ENCODE assay signal across 11 mouse cellular contexts in genomic region chr11:120182396-120183030, GRCm38 (mm10). TPM values are rescaled to one million over a fixed set of nuclear protein-coding genes. Genes with fewer than 3 reads are reported as not detected.
A peak's percentile ranks its signal among the peaks of the same experiment; 100 is the strongest.
DNase-seq lines count a peak whose midpoint lies in the region; ATAC-seq lines count a peak whose summit lies in the region.
"Had no signal": no experiment of that assay in that cellular context is flagged by ENCODE, and none has a peak within 500 bp of the region (broad histone marks: within the 10 kb centered on the region; RNA-seq: fewer than 3 reads in every experiment).

No protein-coding gene starts in this region.

- DNase-seq in gastrocnemius, postnatal 25 days, result peak; percentile 47
- DNase-seq in gastrocnemius, postnatal 10 days, result no peak
- DNase-seq in testis, postnatal 10 days (ENCODE audit: low spot score), result peak; percentile 70
- no peak for DNase-seq in testis, postnatal 14 days (ENCODE audit: low spot score)
- peak; percentile 81 for DNase-seq in kidney, postnatal 10 days
- DNase-seq in yolk sac, embryonic 10.5 days (ENCODE audit: low spot score), result peak; percentile 45
- DNase-seq in cerebellum, postnatal 4 days (ENCODE audit: low spot score in 2 of 2), result no peak
- DNase-seq: forebrain, postnatal 0 days; right cerebral cortex, postnatal 25 days; thymus, postnatal 14 days had no signal

- ATAC-seq in erythroid progenitor cell, adult 5-6 weeks (replicated peaks; ENCODE audit: low FRiP score, poor library complexity, severe bottlenecking), result no peak
- ATAC-seq: forebrain, postnatal 0 days had no signal

RNA-seq across cellular contexts. Expression of gene Slc38a10, which starts 31.4 kb away (rescaled TPM):
- 10 to 100 TPM; 43.8 to 57.6 TPM for total RNA-seq in gastrocnemius, postnatal 25 days (2021)
- total RNA-seq in gastrocnemius, postnatal 10 days (2021), result 10 to 100 TPM; 66.0 to 82.7 TPM
- 14.8 and 17.2 TPM in 2 replicates for total RNA-seq in erythroid progenitor cell, adult 5-6 weeks (2015; ENCODE audit: low replicate concordance)
- total RNA-seq in erythroid progenitor cell, adult 5-6 weeks (2017; ENCODE audit: low replicate concordance), result 17.1 and 46.0 TPM in 2 replicates

RNA-seq across cellular contexts. Expression of gene Bahcc1, which starts 50.2 kb away (rescaled TPM):
- 1 to 10 TPM; 3.2 to 4.7 TPM for total RNA-seq in gastrocnemius, postnatal 25 days (2021)
- total RNA-seq in gastrocnemius, postnatal 10 days (2021), result 10 to 100 TPM in 1 of 2 experiments, 1 to 10 TPM in 1; 6.4 to 10.5 TPM
- 2.5 and 2.9 TPM in 2 replicates for total RNA-seq in erythroid progenitor cell, adult 5-6 weeks (2015; ENCODE audit: low replicate concordance)
- 1.4 TPM in 2 replicates for total RNA-seq in erythroid progenitor cell, adult 5-6 weeks (2017; ENCODE audit: low replicate concordance)

Comparison
In these comparisons a context has a peak if more than half of its experiments do, and no peak if none do; other contexts are left out.
1. DNase-seq: peak in gastrocnemius, postnatal 25 days (single experiment), testis, postnatal 10 days (single experiment), kidney, postnatal 10 days (single experiment) and yolk sac, embryonic 10.5 days (single experiment); none in gastrocnemius, postnatal 10 days (single experiment), testis, postnatal 14 days (single experiment) and cerebellum, postnatal 4 days (0 of 2).